In the genomic region with DNA sequence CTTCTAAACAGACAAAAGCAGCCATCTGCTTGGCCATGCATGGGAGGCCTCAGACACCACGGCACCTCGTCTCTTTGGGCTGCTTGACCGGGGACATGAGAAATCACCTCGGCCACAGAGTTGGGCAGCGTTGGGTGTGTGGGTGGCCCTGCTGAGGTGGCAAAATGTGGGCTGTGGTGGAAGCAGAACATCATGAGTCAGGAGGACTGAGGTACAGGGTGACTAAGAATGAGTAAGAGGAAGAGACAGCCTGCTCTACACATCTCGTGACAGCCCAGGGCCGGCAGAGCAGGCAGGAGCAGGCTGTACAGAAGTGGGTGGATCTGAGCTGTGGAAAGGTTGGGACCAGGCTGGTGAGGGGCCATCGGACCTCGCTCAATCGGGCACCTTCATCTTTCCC, we compare ENCODE assay signal across 8 mouse cellular contexts. TPM values are rescaled to one million over a fixed set of nuclear protein-coding genes. Genes with fewer than 3 reads are reported as not detected.
DNase-seq lines count a peak whose midpoint lies in the region; ATAC-seq and TF ChIP-seq lines count a peak whose summit lies in the region.

No protein-coding gene starts in this region.

- H3K27ac ChIP-seq in kidney, adult 2 months (ENCODE audit: insufficient read depth, low read depth, low read length), result no peak overlapping the region
- H3K27ac ChIP-seq in kidney, embryonic 16.5 days (ENCODE audit: low read length), result no peak overlapping the region
- H3K27ac ChIP-seq in embryonic fibroblast, embryonic 13.5 days (ENCODE audit: insufficient read depth, low read length), result peak overlapping the region; percentile 85
- no peak overlapping the region for H3K27ac ChIP-seq in liver, embryonic 16.5 days (ENCODE audit: low read length)

- 73% methylated on average over 10 of the region's 10 CpGs for WGBS in kidney, adult 2 months
- 69% methylated on average over 10 of the region's 10 CpGs for WGBS in kidney, embryonic 16.5 days
- 74% methylated on average over 9 of the region's 10 CpGs for WGBS in liver, embryonic 16.5 days (ENCODE audit: insufficient replicate concordance)

- no peak overlapping the region for H3K4me2 ChIP-seq in kidney, embryonic 16.5 days (replicated peaks; ENCODE audit: low read depth, low read length)
- H3K4me2 ChIP-seq in liver, embryonic 16.5 days (ENCODE audit: low read depth, low read length), result no peak overlapping the region

- no peak overlapping the region for H3K4me3 ChIP-seq in kidney, adult 2 months (ENCODE audit: insufficient read depth, low read depth, low read length)
- H3K4me3 ChIP-seq in kidney, embryonic 16.5 days (ENCODE audit: low read length), result no peak overlapping the region
- H3K4me3 ChIP-seq in embryonic fibroblast, embryonic 13.5 days (ENCODE audit: insufficient read depth, low read length), result no peak overlapping the region
- H3K4me3 ChIP-seq in liver, embryonic 16.5 days (ENCODE audit: low read depth, low read length), result no peak overlapping the region

- H3K4me1 ChIP-seq in kidney, adult 2 months (ENCODE audit: control insufficient read depth, insufficient read depth, low read length), result peaks cover 20% of the 10 kb centered on the region
- H3K4me1 ChIP-seq in kidney, embryonic 16.5 days (ENCODE audit: insufficient read depth, low read length), result 0 out of 2 replicates have a peak, but pooled peaks cover 5% of the 10 kb centered on the region
- peaks cover 21% of the 10 kb centered on the region for H3K4me1 ChIP-seq in embryonic fibroblast, embryonic 13.5 days (ENCODE audit: control insufficient read depth, insufficient read depth, low read length)
- no peaks in the 10 kb centered on the region for H3K4me1 ChIP-seq in liver, embryonic 16.5 days (ENCODE audit: control insufficient read depth, low read depth, low read length)

- TF ChIP-seq POLR2A in kidney, adult 2 months (IDR thresholded peaks at IDR 0.05; ENCODE audit: low read depth, low read length), result no peak
- no peak; the same call in 1 of the 2 replicates for TF ChIP-seq POLR2A in embryonic fibroblast, embryonic 13.5 days (IDR thresholded peaks at IDR 0.05; ENCODE audit: low read depth, low read length)

- no peaks in the 10 kb centered on the region for H3K36me3 ChIP-seq in kidney, adult 2 months (ENCODE audit: control insufficient read depth, insufficient read depth, low read length)
- peaks cover 27% of the 10 kb centered on the region for H3K36me3 ChIP-seq in kidney, embryonic 16.5 days (ENCODE audit: insufficient read depth, low read length)
- no peaks in the 10 kb centered on the region; the same call in 1 of the 2 replicates for H3K36me3 ChIP-seq in liver, embryonic 16.5 days (ENCODE audit: control insufficient read depth, insufficient read depth)

- no peak overlapping the region for H3K9ac ChIP-seq in kidney, embryonic 16.5 days (replicated peaks; ENCODE audit: low read length)
- no peak overlapping the region for H3K9ac ChIP-seq in liver, embryonic 16.5 days (ENCODE audit: low read depth, low read length)

- H3K9me3 ChIP-seq in kidney, embryonic 16.5 days (ENCODE audit: low read length), result no peaks in the 10 kb centered on the region
- H3K9me3 ChIP-seq in liver, embryonic 16.5 days (replicated peaks; ENCODE audit: control insufficient read depth, low read length), result no peaks in the 10 kb centered on the region

- peak; percentile 26 for DNase-seq in kidney, adult 2 months
- peak; percentile 51 for DNase-seq in thymus, postnatal 14 days
- no peak for DNase-seq in embryo, embryonic 10.5 days (ENCODE audit: low spot score)
- no peak for DNase-seq in cerebellum, postnatal 10 days

- no peaks in the 10 kb centered on the region for H3K27me3 ChIP-seq in kidney, adult 2 months (replicated peaks; ENCODE audit: control insufficient read depth, insufficient read depth, low read length)
- H3K27me3 ChIP-seq in kidney, embryonic 16.5 days (ENCODE audit: insufficient read depth, low read length), result no peaks in the 10 kb centered on the region
- no peaks in the 10 kb centered on the region for H3K27me3 ChIP-seq in liver, embryonic 16.5 days (ENCODE audit: control insufficient read depth, insufficient read depth, low read depth, low read length)

- no peak for ATAC-seq in kidney, embryonic 16.5 days (ENCODE audit: low FRiP score, low TSS enrichment)
- peak; percentile 85 for ATAC-seq in CD4-positive, CD25-positive, alpha-beta regulatory T cell, adult 4 months
- ATAC-seq in liver, embryonic 16.5 days (ENCODE audit: low read depth), result peak; percentile 35

- TF ChIP-seq CTCF in kidney, adult 2 months (conservative IDR thresholded peaks at IDR 0.05; ENCODE audit: insufficient read depth, insufficient read length, low read depth, low read length), result no peak
- no peak for TF ChIP-seq CTCF in embryonic fibroblast, embryonic 13.5 days (IDR thresholded peaks at IDR 0.05; ENCODE audit: borderline replicate concordance, insufficient read depth, low read length)

RNA-seq across cellular contexts. Expression of gene Dhx34, which starts 14.3 kb away (rescaled TPM):
- polyA plus RNA-seq in kidney, adult 2 months (2012; rRNA removed), result 22.7 and 28.9 TPM in 2 replicates
- 21.3 and 21.5 TPM in 2 replicates for polyA plus RNA-seq in kidney, embryonic 16.5 days (2015; fragmentation: Nextera tagmentation; extraction: Ambion mirVana)
- polyA plus RNA-seq in CD4-positive, CD25-positive, alpha-beta regulatory T cell, adult 4 months (2017; shearing (Covaris generic)), result 10 to 100 TPM in 1 of 2 experiments, 1 to 10 TPM in 1; 9.3 to 13.7 TPM
- 6.6 and 8.4 TPM in 2 replicates for polyA plus RNA-seq in embryonic fibroblast, embryonic 13.5 days (2011; ENCODE audit: insufficient read length, low read depth, missing spikeins)
- 4.9 and 6.7 TPM in 2 replicates for polyA plus RNA-seq in liver, embryonic 16.5 days (2015; fragmentation: Nextera tagmentation; extraction: Ambion mirVana)

RNA-seq across cellular contexts. Expression of gene Meis3, which starts 32.6 kb away (rescaled TPM):
- 3.8 and 6.6 TPM in 2 replicates for polyA plus RNA-seq in kidney, adult 2 months (2012; rRNA removed)
- 23.9 and 27.7 TPM in 2 replicates for polyA plus RNA-seq in kidney, embryonic 16.5 days (2015; fragmentation: Nextera tagmentation; extraction: Ambion mirVana)
- polyA plus RNA-seq in CD4-positive, CD25-positive, alpha-beta regulatory T cell, adult 4 months (2017; shearing (Covaris generic)), result 10 to 100 TPM; 23.0 to 26.2 TPM
- 22.4 and 23.8 TPM in 2 replicates for polyA plus RNA-seq in embryonic fibroblast, embryonic 13.5 days (2011; ENCODE audit: insufficient read length, low read depth, missing spikeins)
- 1.1 and 1.6 TPM in 2 replicates for polyA plus RNA-seq in liver, embryonic 16.5 days (2015; fragmentation: Nextera tagmentation; extraction: Ambion mirVana)

RNA-seq across cellular contexts. Expression of gene C5ar2, which starts 36.5 kb away (rescaled TPM):
- 0.34 and 0.39 TPM in 2 replicates for polyA plus RNA-seq in kidney, adult 2 months (2012; rRNA removed)
- 0.09 and 0.11 TPM in 2 replicates for polyA plus RNA-seq in kidney, embryonic 16.5 days (2015; fragmentation: Nextera tagmentation; extraction: Ambion mirVana)
- under 1 TPM in 1 of 2 experiments, not detected in 1; 0.15 TPM for polyA plus RNA-seq in CD4-positive, CD25-positive, alpha-beta regulatory T cell, adult 4 months (2017; shearing (Covaris generic))
- 0.19 TPM in 1 of 2 replicates, not detected in the other for polyA plus RNA-seq in embryonic fibroblast, embryonic 13.5 days (2011; ENCODE audit: insufficient read length, low read depth, missing spikeins)
- polyA plus RNA-seq in liver, embryonic 16.5 days (2015; fragmentation: Nextera tagmentation; extraction: Ambion mirVana), result 0.98 and 1.0 TPM in 2 replicates

RNA-seq across cellular contexts. Expression of gene C5ar1, which starts 51.8 kb away (rescaled TPM):
- polyA plus RNA-seq in kidney, adult 2 months (2012; rRNA removed), result 3.4 and 4.2 TPM in 2 replicates
- polyA plus RNA-seq in kidney, embryonic 16.5 days (2015; fragmentation: Nextera tagmentation; extraction: Ambion mirVana), result 2.7 and 2.8 TPM in 2 replicates
- polyA plus RNA-seq in CD4-positive, CD25-positive, alpha-beta regulatory T cell, adult 4 months (2017; shearing (Covaris generic)), result not detected
- polyA plus RNA-seq in embryonic fibroblast, embryonic 13.5 days (2011; ENCODE audit: insufficient read length, low read depth, missing spikeins), result 0.60 and 5.3 TPM in 2 replicates
- 4.0 and 4.6 TPM in 2 replicates for polyA plus RNA-seq in liver, embryonic 16.5 days (2015; fragmentation: Nextera tagmentation; extraction: Ambion mirVana)

Comparison
In these comparisons a context has a peak if more than half of its experiments do, and no peak if none do; other contexts are left out.
1. DNase-seq: peak in kidney, adult 2 months (single experiment) and thymus, postnatal 14 days (single experiment); none in embryo, embryonic 10.5 days (single experiment) and cerebellum, postnatal 10 days (0 of 2).